Mouse (Mus musculus): ENCODE results near the gene Gng3. TPM values are rescaled to one million over a fixed set of nuclear protein-coding genes. Genes with fewer than 3 reads are reported as not detected.
A peak's percentile ranks its signal among the peaks of the same experiment; 100 is the strongest.
"Not testable (repeated sequence)": the region's sequence is repeated elsewhere in the genome, so short reads cannot be mapped to it uniquely, and the experiment has no call there.

Gene Gng3
- polyA plus RNA-seq, 1 experiment from 2014 or later, result 83.4 TPM

DNA sequence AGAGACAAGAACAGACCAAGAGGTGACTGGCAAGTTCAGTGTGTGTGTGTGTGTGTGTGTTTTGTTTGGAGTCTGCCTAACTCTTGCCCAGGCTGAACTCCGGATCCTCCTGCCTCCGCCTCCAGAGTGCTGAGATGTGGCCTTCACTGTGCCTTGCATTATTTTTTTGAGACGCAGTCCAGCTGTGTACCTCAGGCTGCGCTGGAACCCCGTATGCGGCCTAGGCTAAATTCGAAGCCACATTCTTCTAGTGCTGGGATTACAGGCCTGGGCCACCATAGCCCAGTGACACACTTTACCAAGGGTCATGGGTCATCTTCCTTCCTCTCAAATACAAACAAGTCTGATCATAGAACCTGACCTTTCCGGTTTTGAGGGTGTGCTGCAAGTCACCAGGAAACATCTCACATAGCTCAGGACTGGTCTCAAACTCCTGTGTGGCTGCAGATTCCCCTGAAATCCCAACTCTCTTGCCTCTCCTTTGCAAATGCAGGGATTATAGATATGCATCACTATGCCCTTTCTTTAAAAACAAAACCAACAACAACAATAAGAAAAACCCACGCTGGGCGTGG lies 33.4 kb upstream of the Gng3 start:
- 78% methylated on average over 10 of the region's 10 CpGs for WGBS
- peaks cover 7% of the 10 kb centered on the region; the same call in 1 of the 2 replicates for H3K4me1 ChIP-seq (replicated peaks; ENCODE audit: control insufficient read depth, insufficient read depth, low read length)
- H3K27ac ChIP-seq (ENCODE audit: low read depth, low read length), result peak overlapping the region; percentile 63; the same call in 1 of the 2 replicates
- peak overlapping the region; percentile 96 for H3K9ac ChIP-seq (ENCODE audit: low read length)
- peak overlapping the region; percentile 88 for H3K4me2 ChIP-seq (ENCODE audit: low read depth, low read length, severe bottlenecking)
- H3K4me3 ChIP-seq (ENCODE audit: low read depth, low read length), result peak overlapping the region; percentile 96
- no peaks in the 10 kb centered on the region for H3K27me3 ChIP-seq (ENCODE audit: control insufficient read depth, insufficient read depth, low read length)
- DNase-seq (ENCODE audit: low spot score), result no peak
- ATAC-seq (replicated peaks; ENCODE audit: low FRiP score), result no peak
- H3K9me3 ChIP-seq (ENCODE audit: control insufficient read depth, low read length), result no peaks in the 10 kb centered on the region
- peaks cover 4% of the 10 kb centered on the region; the same call in 1 of the 2 replicates for H3K36me3 ChIP-seq (ENCODE audit: control insufficient read depth, insufficient read depth, low read length)

DNA sequence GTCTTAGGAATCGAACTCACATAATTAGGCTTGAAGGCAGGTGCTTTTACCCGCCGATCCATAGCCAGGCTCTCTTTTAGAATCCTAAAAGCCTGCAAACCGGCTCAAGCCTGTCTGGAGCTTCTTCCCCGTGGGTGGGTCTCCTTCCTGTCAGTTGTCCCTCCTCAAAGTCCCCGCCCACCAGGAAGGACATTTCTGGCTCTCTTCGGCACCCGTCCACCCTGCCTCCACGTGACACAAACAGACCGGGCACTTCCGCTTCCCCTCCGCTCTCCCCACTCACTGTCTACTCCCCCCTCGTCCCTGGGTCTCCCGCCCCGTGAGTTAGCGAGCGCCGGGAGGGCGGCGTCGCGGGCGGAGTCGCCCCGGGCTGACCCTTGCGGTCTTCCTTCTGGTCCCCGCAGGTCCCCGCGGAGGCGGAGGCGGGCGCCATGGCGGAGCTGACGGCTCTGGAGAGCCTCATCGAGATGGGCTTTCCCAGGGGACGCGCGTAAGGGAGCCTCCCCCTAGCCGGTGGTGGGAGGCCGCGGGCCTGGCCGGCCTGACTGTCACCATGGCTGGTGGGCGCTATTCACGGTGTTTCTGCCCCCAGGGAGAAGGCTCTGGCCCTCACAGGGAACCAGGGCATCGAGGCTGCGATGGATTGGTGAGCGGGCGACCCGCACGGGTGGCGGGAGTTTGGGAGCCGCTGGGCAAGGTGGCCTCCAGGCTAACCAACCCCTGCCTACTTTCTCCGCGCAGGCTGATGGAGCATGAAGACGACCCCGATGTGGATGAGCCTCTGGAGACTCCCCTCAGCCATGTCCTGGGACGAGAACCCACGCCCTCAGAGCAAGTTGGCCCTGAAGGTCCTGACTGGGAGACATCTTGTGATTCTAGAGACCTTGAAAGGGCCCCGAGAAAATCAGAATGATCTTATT lies 32.5 kb upstream of the Gng3 start, which contains the start of gene Ubxn1:
Gene Ubxn1, plus strand, starts transcription at position 230 of the 920 bp plus-strand sequence.
- WGBS, result 1% methylated on average over 52 of the region's 59 CpGs
- H3K4me1 ChIP-seq (replicated peaks; ENCODE audit: control insufficient read depth, insufficient read depth, low read length), result peaks cover 7% of the 10 kb centered on the region; the same call in 1 of the 2 replicates
- ATAC-seq (replicated peaks; ENCODE audit: low FRiP score), result peak; percentile 99
- DNase-seq (ENCODE audit: low spot score), result peak; percentile 95
- H3K4me3 ChIP-seq (ENCODE audit: low read depth, low read length), result peak within 1 kb of the TSS; percentile 96
- H3K27ac ChIP-seq (ENCODE audit: low read depth, low read length), result peak within 1 kb of the TSS; percentile 63
- peak within 1 kb of the TSS; percentile 88 for H3K4me2 ChIP-seq (ENCODE audit: low read depth, low read length, severe bottlenecking)
- no peaks in the 10 kb centered on the region for H3K9me3 ChIP-seq (ENCODE audit: control insufficient read depth, low read length)
- H3K9ac ChIP-seq (ENCODE audit: low read length), result peak within 1 kb of the TSS; percentile 96
- H3K27me3 ChIP-seq (ENCODE audit: control insufficient read depth, insufficient read depth, low read length), result no peaks in the 10 kb centered on the region
- H3K36me3 ChIP-seq (ENCODE audit: control insufficient read depth, insufficient read depth, low read length), result peaks cover 4% of the 10 kb centered on the region; the same call in 1 of the 2 replicates

DNA sequence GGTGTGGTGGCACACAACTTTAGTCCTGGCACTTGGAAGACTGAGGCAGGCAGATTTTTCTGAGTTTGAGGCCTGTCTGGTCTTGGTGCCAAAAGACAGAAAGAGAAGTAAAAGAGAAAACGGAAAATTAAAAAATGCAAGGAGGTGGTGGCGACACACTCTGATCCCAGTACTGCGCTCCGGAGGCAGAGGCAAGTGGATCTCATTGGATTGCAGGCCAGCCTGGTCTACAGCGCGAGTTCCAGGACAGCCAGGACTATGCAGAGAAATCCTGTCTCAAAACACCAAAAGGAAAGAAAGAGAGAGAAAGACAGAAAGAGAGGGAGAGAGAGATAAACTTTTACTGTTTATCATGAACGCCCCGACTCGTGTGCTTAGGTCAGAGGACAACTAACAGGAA lies 31.8 kb upstream of the Gng3 start:
- Histone ChIP-seq H3K36me3 (ENCODE audit: control insufficient read depth, insufficient read depth, low read length) (peaks cover 4% of the 10 kb centered on the region; the same call in 1 of the 2 replicates), H3K4me3 (ENCODE audit: low read depth, low read length) (peak overlapping the region; percentile 96), H3K27me3 (ENCODE audit: control insufficient read depth, insufficient read depth, low read length) (no peaks in the 10 kb centered on the region), H3K4me1 (replicated peaks; ENCODE audit: control insufficient read depth, insufficient read depth, low read length) (peaks cover 7% of the 10 kb centered on the region; the same call in 1 of the 2 replicates), H3K27ac (ENCODE audit: low read depth, low read length) (no peak overlapping the region; the same call in 1 of the 2 replicates), H3K9ac (ENCODE audit: low read length) (peak overlapping the region; percentile 60), H3K4me2 (ENCODE audit: low read depth, low read length, severe bottlenecking) (peak overlapping the region; percentile 88), H3K9me3 (ENCODE audit: control insufficient read depth, low read length) (no peaks in the 10 kb centered on the region)
- WGBS, result 67% methylated on average over 9 of the region's 9 CpGs
- no peak for DNase-seq (ENCODE audit: low spot score)
- ATAC-seq (replicated peaks; ENCODE audit: low FRiP score), result peak; percentile 25; the same call in 1 of the 2 replicates

DNA sequence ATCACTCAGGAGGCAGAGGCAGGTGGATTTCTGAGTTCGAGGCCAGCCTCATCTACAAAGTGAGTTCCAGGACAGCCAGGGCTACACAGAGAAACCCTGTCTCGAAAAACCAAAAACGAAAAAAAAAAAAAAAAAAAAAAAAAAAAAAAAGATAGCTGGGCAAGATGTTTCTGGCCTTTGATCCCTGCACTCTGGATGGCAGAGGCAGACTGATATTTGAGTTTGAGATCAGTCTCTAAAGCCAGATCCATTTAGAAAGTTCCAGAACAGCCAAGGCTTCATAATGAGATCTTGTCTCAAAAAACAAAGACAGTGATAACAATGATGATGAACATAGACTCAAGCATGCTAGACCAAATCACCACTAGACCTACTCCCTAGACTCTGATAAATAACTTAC lies 31.4 kb upstream of the Gng3 start:
- H3K4me2 ChIP-seq (ENCODE audit: low read depth, low read length, severe bottlenecking), result not testable (repeated sequence)

DNA sequence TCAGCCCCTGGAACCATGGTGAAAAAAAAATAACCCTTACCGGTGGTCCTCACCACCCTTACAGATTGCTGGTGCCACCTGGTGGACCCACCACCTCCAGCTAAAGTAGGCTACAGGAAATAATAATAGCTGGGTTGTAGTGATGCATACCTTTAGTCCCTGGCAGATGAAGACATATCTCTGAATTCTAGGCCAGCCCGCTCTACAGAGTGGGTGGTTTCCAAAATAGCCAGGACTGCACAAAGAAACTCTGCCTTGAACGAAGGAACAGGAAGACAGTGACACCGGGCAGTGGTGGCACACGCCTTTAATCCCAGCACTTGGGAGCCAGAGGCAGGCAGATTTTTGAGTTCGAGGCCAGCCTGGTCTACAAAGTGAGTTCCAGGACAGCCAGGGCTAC lies 25.3 kb upstream of the Gng3 start:
- WGBS, result 84% methylated on average over 6 of the region's 6 CpGs
- Histone ChIP-seq H3K27ac (ENCODE audit: low read depth, low read length) (no peak overlapping the region), H3K9me3 (ENCODE audit: control insufficient read depth, low read length) (no peaks in the 10 kb centered on the region), H3K4me3 (ENCODE audit: low read depth, low read length) (no peak overlapping the region), H3K9ac (ENCODE audit: low read length) (no peak overlapping the region), H3K27me3 (ENCODE audit: control insufficient read depth, insufficient read depth, low read length) (no peaks in the 10 kb centered on the region), H3K4me1 (replicated peaks; ENCODE audit: control insufficient read depth, insufficient read depth, low read length) (no peaks in the 10 kb centered on the region), H3K36me3 (ENCODE audit: control insufficient read depth, insufficient read depth, low read length) (no peaks in the 10 kb centered on the region), H3K4me2 (ENCODE audit: low read depth, low read length, severe bottlenecking) (no peak overlapping the region)
- DNase-seq (ENCODE audit: low spot score) (no peak), ATAC-seq (replicated peaks; ENCODE audit: low FRiP score) (no peak)

More for the DNA sequence above, 31.4 kb upstream of the Gng3 start:
- H3K4me3 ChIP-seq (ENCODE audit: low read depth, low read length), result peak overlapping the region; percentile 96; the same call in 1 of the 2 replicates
- not testable (repeated sequence) for DNase-seq (ENCODE audit: low spot score); H3K27ac ChIP-seq (ENCODE audit: low read depth, low read length); H3K4me1 ChIP-seq (replicated peaks; ENCODE audit: control insufficient read depth, insufficient read depth, low read length); ATAC-seq (replicated peaks; ENCODE audit: low FRiP score); H3K27me3 ChIP-seq (ENCODE audit: control insufficient read depth, insufficient read depth, low read length); H3K36me3 ChIP-seq (ENCODE audit: control insufficient read depth, insufficient read depth, low read length); H3K9me3 ChIP-seq (ENCODE audit: control insufficient read depth, low read length)
- peak overlapping the region; percentile 60 for H3K9ac ChIP-seq (ENCODE audit: low read length)
- 81% methylated on average over 3 of the region's 3 CpGs for WGBS

DNA sequence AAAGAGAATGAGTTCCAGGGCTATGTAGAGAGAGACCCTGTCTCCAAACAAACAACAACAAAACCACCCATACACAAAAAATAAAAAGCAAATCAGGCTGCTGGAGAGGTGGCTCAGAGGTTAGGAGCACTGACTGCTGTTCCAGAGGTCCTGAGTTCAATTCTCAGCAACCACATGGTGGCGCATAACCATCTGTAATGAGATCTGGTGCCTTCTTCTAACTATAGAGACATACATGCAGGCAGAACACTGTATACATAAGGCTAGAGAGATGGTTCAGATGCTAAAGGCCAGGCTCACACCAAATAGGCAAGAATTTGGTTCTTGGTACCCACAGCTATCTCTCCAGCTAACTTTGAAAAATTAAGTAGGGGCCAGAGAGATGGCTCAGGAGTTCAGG lies 20.0 kb upstream of the Gng3 start:
- no peaks in the 10 kb centered on the region for H3K9me3 ChIP-seq (ENCODE audit: control insufficient read depth, low read length)
- no peak overlapping the region for H3K4me2 ChIP-seq (ENCODE audit: low read depth, low read length, severe bottlenecking)
- no peaks in the 10 kb centered on the region for H3K4me1 ChIP-seq (replicated peaks; ENCODE audit: control insufficient read depth, insufficient read depth, low read length)
- no peaks in the 10 kb centered on the region for H3K36me3 ChIP-seq (ENCODE audit: control insufficient read depth, insufficient read depth, low read length)
- H3K27me3 ChIP-seq (ENCODE audit: control insufficient read depth, insufficient read depth, low read length), result no peaks in the 10 kb centered on the region
- H3K9ac ChIP-seq (ENCODE audit: low read length), result no peak overlapping the region
- DNase-seq (ENCODE audit: low spot score) (no peak), ATAC-seq (replicated peaks; ENCODE audit: low FRiP score) (no peak)
- H3K4me3 ChIP-seq (ENCODE audit: low read depth, low read length), result no peak overlapping the region
- H3K27ac ChIP-seq (ENCODE audit: low read depth, low read length), result no peak overlapping the region
- 31% methylated on average over 1 of the region's 1 CpGs for WGBS

DNA sequence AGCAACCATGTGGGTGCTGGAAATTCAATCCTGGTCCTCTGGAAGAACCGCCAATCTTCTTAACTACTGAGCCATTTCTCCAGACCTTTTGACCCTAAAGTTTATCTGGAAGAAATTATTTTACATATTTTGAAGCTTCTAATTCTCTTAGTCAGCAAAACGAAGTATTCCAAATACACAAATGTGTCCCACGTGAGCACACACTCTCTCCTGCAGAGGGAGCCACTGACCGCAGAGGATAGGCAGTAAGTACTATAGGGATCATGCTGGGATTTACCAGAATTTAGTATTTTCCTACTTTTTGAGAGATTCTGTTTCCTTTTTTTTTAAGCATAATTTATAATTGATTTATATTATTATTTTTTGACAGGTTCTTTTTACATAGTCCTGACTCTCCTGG lies 18.7 kb upstream of the Gng3 start:
- ATAC-seq (replicated peaks; ENCODE audit: low FRiP score) (no peak), DNase-seq (ENCODE audit: low spot score) (no peak)
- no peaks in the 10 kb centered on the region for H3K27me3 ChIP-seq (ENCODE audit: control insufficient read depth, insufficient read depth, low read length)
- H3K9me3 ChIP-seq (ENCODE audit: control insufficient read depth, low read length), result no peaks in the 10 kb centered on the region
- H3K4me3 ChIP-seq (ENCODE audit: low read depth, low read length), result no peak overlapping the region
- H3K4me1 ChIP-seq (replicated peaks; ENCODE audit: control insufficient read depth, insufficient read depth, low read length), result no peaks in the 10 kb centered on the region
- no peak overlapping the region for H3K4me2 ChIP-seq (ENCODE audit: low read depth, low read length, severe bottlenecking)
- no peaks in the 10 kb centered on the region for H3K36me3 ChIP-seq (ENCODE audit: control insufficient read depth, insufficient read depth, low read length)
- 46% methylated on average over 4 of the region's 4 CpGs for WGBS
- no peak overlapping the region for H3K9ac ChIP-seq (ENCODE audit: low read length)
- H3K27ac ChIP-seq (ENCODE audit: low read depth, low read length), result no peak overlapping the region

DNA sequence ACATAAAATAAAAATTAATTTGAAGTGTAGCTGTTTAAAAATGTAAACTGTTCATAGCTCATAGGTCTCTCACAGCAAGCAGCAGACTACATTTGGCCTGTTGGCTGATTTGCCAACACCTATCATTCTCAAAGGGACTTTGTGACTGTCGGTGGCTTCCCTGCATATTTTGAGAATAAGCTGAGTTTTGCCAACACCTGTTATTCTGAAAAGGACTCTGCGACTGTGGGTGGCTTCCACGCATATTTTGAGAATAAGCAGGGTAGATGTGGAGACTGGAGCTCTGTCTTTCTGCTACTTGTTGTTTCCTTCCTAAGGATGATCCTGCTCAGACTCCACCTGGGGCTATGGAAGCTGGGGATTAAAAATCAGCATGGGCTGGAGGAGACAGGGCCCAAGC lies 14.1 kb upstream of the Gng3 start:
- no peak overlapping the region for H3K9ac ChIP-seq (ENCODE audit: low read length)
- no peak for DNase-seq (ENCODE audit: low spot score)
- 87% methylated on average over 3 of the region's 3 CpGs for WGBS
- no peaks in the 10 kb centered on the region for H3K9me3 ChIP-seq (ENCODE audit: control insufficient read depth, low read length)
- H3K27ac ChIP-seq (ENCODE audit: low read depth, low read length), result no peak overlapping the region
- H3K36me3 ChIP-seq (ENCODE audit: control insufficient read depth, insufficient read depth, low read length), result no peaks in the 10 kb centered on the region
- H3K27me3 ChIP-seq (ENCODE audit: control insufficient read depth, insufficient read depth, low read length), result no peaks in the 10 kb centered on the region
- H3K4me1 ChIP-seq (replicated peaks; ENCODE audit: control insufficient read depth, insufficient read depth, low read length), result no peaks in the 10 kb centered on the region
- no peak overlapping the region for H3K4me3 ChIP-seq (ENCODE audit: low read depth, low read length)
- ATAC-seq (replicated peaks; ENCODE audit: low FRiP score), result no peak
- no peak overlapping the region for H3K4me2 ChIP-seq (ENCODE audit: low read depth, low read length, severe bottlenecking)

All from forebrain, embryonic 11.5 days (tissue).